Mouse (Mus musculus): ENCODE results near the gene Prpf38b.
A peak's percentile ranks its signal among the peaks of the same experiment; 100 is the strongest.

The Prpf38b gene

GRCm38 (mm10) chr3:108911548-108912413 lies at the start of gene Prpf38b:
TSS of gene Prpf38b (minus strand) at chr3:108911727.
- peak; percentile 84 for DNase-seq (ENCODE audit: extremely low spot score, low read depth, low spot score)

DNA sequence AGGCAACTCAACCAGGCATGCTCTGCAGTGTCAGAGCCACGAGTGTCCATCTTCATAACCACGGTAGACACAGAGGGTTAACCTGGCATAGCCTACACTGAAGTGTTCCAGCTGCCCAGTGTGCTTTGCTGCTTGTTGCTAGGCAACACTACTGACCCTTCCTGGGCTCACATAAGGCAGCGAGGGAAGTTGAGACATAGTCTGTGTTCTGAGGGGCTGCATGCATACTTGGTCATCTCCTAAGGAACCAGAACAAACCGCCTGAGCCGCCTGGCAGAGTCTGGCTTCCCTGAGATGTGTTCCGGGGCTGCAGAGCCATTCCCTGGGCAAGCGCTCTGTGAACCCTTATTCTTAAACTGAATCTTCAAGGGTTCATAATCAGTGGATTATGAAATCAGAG lies 49.7 kb upstream of the Prpf38b start:
- no peak for DNase-seq (ENCODE audit: extremely low spot score, low read depth, low spot score)

DNA sequence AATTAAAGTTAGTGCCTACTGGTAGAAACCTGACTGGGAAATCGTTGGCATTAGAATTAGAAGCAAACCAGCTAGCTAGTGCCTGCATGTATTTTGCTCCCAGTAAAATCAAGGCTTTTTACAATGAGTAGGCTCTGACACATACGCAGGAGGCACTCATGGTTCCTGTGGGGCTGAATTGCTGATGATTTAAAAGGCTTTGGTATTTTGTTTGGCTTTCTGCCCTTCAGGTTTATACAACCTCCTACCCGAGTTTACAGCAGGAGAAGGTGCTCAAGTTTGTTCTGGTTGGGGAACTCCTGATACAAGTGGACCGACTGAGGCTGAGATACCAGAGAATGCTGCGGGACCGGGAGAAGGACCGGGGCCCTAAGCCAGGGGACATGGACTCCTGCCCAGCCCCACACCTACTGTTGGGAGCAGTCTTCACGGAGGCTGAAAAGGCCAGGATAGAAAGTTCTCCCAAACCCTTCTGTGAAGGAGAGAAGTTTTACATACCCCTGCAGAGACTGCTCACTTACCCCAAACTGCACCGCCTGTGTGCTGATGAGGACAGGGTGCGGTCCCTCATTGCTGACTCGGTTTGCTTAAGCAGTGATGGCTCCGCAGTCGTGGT lies 48.3 kb upstream of the Prpf38b start:
- no peak for DNase-seq (ENCODE audit: extremely low spot score, low read depth, low spot score)

DNA sequence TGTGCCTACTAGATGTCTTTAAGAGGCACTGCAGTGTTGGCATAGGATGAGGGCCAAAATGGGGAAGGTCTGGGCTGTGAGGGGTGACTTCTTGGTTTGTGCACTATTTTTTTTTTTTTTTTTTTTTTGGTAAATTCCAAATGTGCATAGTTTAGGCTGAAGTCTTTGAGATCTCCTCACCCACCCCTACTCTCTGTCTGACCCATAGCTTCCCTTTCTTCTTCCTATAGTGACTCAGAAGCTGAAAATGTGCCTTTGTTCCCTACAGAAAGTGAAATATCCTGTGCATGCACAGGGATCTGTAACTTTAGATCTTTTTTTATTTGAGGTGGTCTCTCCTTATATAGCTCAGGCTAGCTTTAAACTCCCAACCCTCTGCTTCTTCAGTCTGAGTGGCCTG lies 46.4 kb upstream of the Prpf38b start:
- no peak for DNase-seq (ENCODE audit: extremely low spot score, low read depth, low spot score)

- DNase-seq (ENCODE audit: extremely low spot score, low read depth, low spot score), result no peak
These were observed 29.5 kb upstream of the Prpf38b start for GRCm38 (mm10) chr3:108940996-108941395.

GRCm38 (mm10) chr3:108940001-108940633 lies 28.6 kb upstream of the Prpf38b start, which contains the start of gene Gm9857:
TSS of gene Gm9857 (minus strand) at chr3:108940445.
- no peak for DNase-seq (ENCODE audit: extremely low spot score, low read depth, low spot score)

- no peak for DNase-seq (ENCODE audit: extremely low spot score, low read depth, low spot score)
These were observed 28.0 kb upstream of the Prpf38b start, which contains the start of gene Henmt1 for GRCm38 (mm10) chr3:108939573-108939972. TSS of gene Henmt1 (plus strand) at chr3:108939873.

- DNase-seq (ENCODE audit: extremely low spot score, low read depth, low spot score), result no peak
These were observed 27.2 kb upstream of the Prpf38b start for GRCm38 (mm10) chr3:108938691-108939090.

DNA sequence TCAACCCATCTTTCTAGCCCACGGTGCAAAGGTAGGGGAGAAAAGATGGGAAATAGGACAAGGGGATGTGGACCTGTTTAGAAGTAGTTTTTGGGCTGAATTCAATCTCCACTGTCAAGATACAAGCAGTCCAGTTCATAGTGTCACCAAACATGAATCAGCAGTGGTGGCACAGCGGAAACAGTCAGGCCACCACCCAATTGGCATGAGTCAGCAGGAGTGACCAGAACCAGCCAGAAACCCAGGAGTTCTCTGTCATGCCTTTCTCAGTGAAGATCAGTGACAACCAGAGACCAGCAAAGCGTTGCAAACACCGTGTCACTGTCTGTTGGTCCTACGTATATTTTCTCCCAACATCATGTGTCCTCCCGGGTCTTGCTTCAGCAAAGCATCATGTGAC lies 22.0 kb upstream of the Prpf38b start:
- DNase-seq (ENCODE audit: extremely low spot score, low read depth, low spot score), result no peak

DNA sequence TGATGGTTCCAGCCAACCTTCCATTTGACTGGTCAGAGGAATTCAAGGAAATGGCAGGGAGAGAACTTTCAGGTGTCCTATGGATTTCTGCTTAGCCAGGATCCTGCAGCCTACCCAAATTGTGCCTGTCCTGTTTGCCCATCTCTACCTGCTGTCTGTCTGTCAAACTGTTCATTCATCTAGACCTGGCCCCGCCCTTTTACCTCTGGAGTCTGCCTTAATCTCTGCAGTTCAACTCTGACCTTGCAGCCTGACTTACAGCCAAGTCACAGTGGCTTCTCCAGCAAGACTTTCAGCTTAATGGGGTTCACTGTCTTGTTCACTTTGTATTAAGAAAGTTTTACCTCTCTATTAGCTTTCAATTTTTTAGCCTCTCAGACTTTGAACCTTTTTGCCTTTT lies 14.8 kb upstream of the Prpf38b start:
- no peak for DNase-seq (ENCODE audit: extremely low spot score, low read depth, low spot score)

- DNase-seq (ENCODE audit: extremely low spot score, low read depth, low spot score), result no peak
These were observed 14.2 kb upstream of the Prpf38b start for GRCm38 (mm10) chr3:108925677-108926076.

DNA sequence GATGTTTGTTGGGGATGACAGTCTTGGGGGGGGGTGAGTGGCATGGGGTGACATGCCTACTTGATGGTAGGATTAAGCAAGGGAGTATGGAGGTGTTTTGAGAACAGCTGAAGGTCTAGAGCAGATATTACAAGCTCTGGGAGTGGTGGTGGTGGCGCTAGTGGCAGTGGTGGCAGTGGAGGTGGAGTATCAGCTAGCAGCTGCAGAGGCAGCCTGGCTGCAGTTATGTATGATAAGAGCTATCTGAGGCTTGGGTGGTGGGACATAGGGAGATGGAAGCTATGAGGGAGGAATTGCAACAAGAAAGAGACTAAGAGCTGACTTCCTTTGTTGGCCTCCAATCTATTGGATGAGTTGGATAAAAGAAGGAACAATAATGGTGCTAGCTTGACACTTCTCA lies 10.3 kb upstream of the Prpf38b start:
- DNase-seq (ENCODE audit: extremely low spot score, low read depth, low spot score), result no peak

DNA sequence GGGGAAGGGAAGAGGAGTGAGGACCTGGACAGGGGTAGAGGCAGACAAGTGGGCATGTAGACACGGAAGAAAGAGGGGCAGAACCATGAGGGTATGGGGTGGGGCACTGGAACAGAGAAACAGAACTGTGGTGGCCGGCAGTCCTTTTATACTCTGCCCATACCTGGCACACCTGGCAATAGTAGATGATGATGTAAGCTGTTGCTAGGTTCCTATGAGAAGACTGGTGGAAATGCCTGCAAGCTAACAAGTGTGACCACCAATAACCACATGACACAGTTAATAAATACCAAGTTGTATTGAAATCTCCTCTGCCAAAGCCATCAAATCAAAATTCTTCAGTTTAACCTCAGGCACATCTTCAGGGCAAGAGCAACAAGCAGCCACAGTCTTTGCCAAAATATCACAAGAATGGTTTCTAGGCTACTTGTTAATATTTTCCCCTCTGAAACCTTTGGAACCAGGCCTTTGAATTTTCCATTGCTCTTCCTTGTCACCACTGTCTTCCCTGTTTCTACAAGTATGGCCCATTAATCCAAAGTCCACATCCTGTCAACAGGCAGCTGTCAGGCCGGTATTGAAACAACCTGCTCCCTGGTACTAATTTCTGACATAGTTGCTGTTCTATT lies 9.0 kb upstream of the Prpf38b start:
- DNase-seq (ENCODE audit: extremely low spot score, low read depth, low spot score), result no peak

GRCm38 (mm10) chr3:108918852-108919251 lies 7.3 kb upstream of the Prpf38b start:
- no peak for DNase-seq (ENCODE audit: extremely low spot score, low read depth, low spot score)

GRCm38 (mm10) chr3:108917986-108918385 lies 6.5 kb upstream of the Prpf38b start:
- no peak for DNase-seq (ENCODE audit: extremely low spot score, low read depth, low spot score)

DNA sequence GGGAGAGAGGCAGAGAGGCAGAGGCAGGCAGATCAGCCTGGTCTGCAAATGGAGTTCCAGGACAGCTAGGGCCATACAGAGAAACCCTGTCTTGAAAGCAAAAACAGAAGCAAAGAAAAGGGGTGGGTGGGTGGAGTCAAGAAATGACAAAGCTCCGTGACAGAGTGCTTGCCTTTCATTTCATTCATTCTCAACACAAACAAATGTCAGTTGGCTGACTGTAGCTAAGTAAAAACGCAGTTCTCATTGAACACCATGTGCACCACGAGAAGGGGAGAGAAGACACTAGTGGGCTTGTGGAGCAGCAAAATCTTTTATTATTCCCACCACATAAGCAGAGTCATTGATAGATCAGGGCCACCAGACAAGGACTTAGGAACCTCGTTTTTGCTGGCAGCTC lies 5.3 kb upstream of the Prpf38b start:
- DNase-seq (ENCODE audit: extremely low spot score, low read depth, low spot score), result no peak

- DNase-seq (ENCODE audit: extremely low spot score, low read depth, low spot score), result no peak
These were observed 4.5 kb upstream of the Prpf38b start for GRCm38 (mm10) chr3:108915999-108916398.

- no peak for DNase-seq (ENCODE audit: extremely low spot score, low read depth, low spot score)
These were observed 413 bp downstream of the Prpf38b start for GRCm38 (mm10) chr3:108911081-108911547.

DNA sequence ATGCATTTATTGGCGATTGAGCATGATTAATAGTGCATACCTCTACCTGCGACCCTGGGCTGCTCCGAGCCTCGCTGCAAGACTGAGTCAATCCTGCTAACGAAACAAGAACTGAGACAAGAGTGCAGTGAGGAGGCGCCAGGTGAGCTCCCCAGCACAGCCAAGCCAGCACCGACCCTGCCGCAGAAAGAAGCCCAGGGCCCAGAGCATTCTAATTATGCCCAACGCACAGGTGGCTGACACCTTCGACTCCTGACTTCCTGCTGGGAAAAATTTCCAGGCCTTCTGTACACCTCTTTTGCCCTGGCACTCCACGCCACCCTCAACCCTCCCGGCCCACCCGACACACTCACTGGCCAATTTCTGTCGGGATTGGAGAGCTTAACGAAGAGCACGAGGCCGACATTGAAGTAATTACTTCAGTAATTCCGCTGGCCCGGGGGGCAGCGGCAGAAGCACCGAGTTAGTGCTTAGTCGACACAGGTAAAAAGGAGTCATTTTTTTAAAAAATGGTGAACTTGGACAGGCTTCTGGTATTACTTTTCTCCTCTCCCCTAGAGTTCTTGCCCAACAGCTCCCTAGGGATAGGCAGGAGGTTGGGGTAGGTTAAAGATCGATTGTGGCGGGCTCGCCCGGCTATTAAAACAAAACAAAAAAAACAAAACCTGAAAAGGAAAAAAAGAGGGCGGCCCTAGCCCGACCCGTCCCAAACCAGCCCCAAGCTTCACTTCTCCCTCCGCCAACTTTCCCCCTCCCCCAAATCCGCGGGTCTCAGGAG lies 1.0 kb downstream of the Prpf38b start:
- no peak for DNase-seq (ENCODE audit: extremely low spot score, low read depth, low spot score)

GRCm38 (mm10) chr3:108902934-108903333 lies 8.6 kb downstream of the Prpf38b start:
- no peak for DNase-seq (ENCODE audit: extremely low spot score, low read depth, low spot score)
